Mouse (Mus musculus): ENCODE measurements at regions not wholly inside any gene's neighbourhood (a gene's known extent, or its start where the extent isn't known, plus 50 kb on each side); places are given as distances from the start of the nearest gene placed in this dataset.

- H3K27ac ChIP-seq: no peak overlapping the region
- no peak for ATAC-seq (ENCODE audit: insufficient number of reproducible peaks, insufficient read depth, low FRiP score, low TSS enrichment, low read depth)
- no peaks in the 10 kb centered on the region for H3K9me3 ChIP-seq
- H3K9ac ChIP-seq (replicated peaks): no peak overlapping the region
- 41% methylated on average over 13 of the region's 13 CpGs for WGBS
- H3K4me2 ChIP-seq: no peak overlapping the region
- H3K4me1 ChIP-seq (replicated peaks): no peaks in the 10 kb centered on the region
- no peaks in the 10 kb centered on the region for H3K36me3 ChIP-seq
- no peak overlapping the region for H3K4me3 ChIP-seq (replicated peaks)
- no peaks in the 10 kb centered on the region for H3K27me3 ChIP-seq
These were observed 365.9 kb downstream of the 1810013L24Rik start for GRCm38 (mm10) chr16:9195821-9196220.

- Histone ChIP-seq H3K4me1 (replicated peaks) (no peaks in the 10 kb centered on the region), H3K9me3 (no peaks in the 10 kb centered on the region), H3K27ac (no peak overlapping the region), H3K36me3 (no peaks in the 10 kb centered on the region), H3K9ac (replicated peaks) (no peak overlapping the region), H3K27me3 (no peaks in the 10 kb centered on the region), H3K4me2 (no peak overlapping the region), H3K4me3 (replicated peaks) (no peak overlapping the region)
- no peak for ATAC-seq (ENCODE audit: insufficient number of reproducible peaks, insufficient read depth, low FRiP score, low TSS enrichment, low read depth)
- 91% methylated on average over 1 of the region's 1 CpGs for WGBS
These were observed 369.1 kb downstream of the 1810013L24Rik start for GRCm38 (mm10) chr16:9198903-9199532.

GRCm38 (mm10) chr16:9208602-9209001, 378.7 kb downstream of the 1810013L24Rik start:
- ATAC-seq (ENCODE audit: insufficient number of reproducible peaks, insufficient read depth, low FRiP score, low TSS enrichment, low read depth): no peak
- H3K9me3 ChIP-seq: 0 out of 2 replicates have a peak, but pooled peaks cover 5% of the 10 kb centered on the region
- H3K4me1 ChIP-seq (replicated peaks): no peaks in the 10 kb centered on the region
- no peak overlapping the region for H3K4me3 ChIP-seq (replicated peaks)
- H3K9ac ChIP-seq (replicated peaks): no peak overlapping the region
- H3K36me3 ChIP-seq: no peaks in the 10 kb centered on the region
- no peak overlapping the region for H3K4me2 ChIP-seq
- no peak overlapping the region for H3K27ac ChIP-seq
- no peaks in the 10 kb centered on the region for H3K27me3 ChIP-seq
- WGBS: 89% methylated on average over 4 of the region's 4 CpGs

- no peaks in the 10 kb centered on the region for H3K27me3 ChIP-seq
- H3K9ac ChIP-seq (replicated peaks): no peak overlapping the region
- 0 out of 2 replicates have a peak, but pooled peaks cover 5% of the 10 kb centered on the region for H3K9me3 ChIP-seq
- no peak for ATAC-seq (ENCODE audit: insufficient number of reproducible peaks, insufficient read depth, low FRiP score, low TSS enrichment, low read depth)
- H3K36me3 ChIP-seq: no peaks in the 10 kb centered on the region
- WGBS: 69% methylated on average over 6 of the region's 6 CpGs
- H3K4me3 ChIP-seq (replicated peaks): no peak overlapping the region
- no peaks in the 10 kb centered on the region for H3K4me1 ChIP-seq (replicated peaks)
- H3K4me2 ChIP-seq: no peak overlapping the region
- no peak overlapping the region for H3K27ac ChIP-seq
These were observed 381.6 kb downstream of the 1810013L24Rik start for GRCm38 (mm10) chr16:9211485-9211884.

- Histone ChIP-seq H3K27me3 (no peaks in the 10 kb centered on the region), H3K9me3 (no peaks in the 10 kb centered on the region), H3K27ac (no peak overlapping the region), H3K9ac (replicated peaks) (no peak overlapping the region), H3K36me3 (no peaks in the 10 kb centered on the region), H3K4me3 (replicated peaks) (no peak overlapping the region), H3K4me2 (no peak overlapping the region), H3K4me1 (replicated peaks) (no peaks in the 10 kb centered on the region)
- 40% methylated on average over 1 of the region's 1 CpGs for WGBS
- no peak for ATAC-seq (ENCODE audit: insufficient number of reproducible peaks, insufficient read depth, low FRiP score, low TSS enrichment, low read depth)
These were observed 385.2 kb downstream of the 1810013L24Rik start for GRCm38 (mm10) chr16:9215131-9215530.

- no peak overlapping the region for H3K4me3 ChIP-seq (replicated peaks)
- no peak overlapping the region for H3K9ac ChIP-seq (replicated peaks)
- no peak for ATAC-seq (ENCODE audit: insufficient number of reproducible peaks, insufficient read depth, low FRiP score, low TSS enrichment, low read depth)
- H3K27ac ChIP-seq: no peak overlapping the region
- 84% methylated on average over 7 of the region's 7 CpGs for WGBS
- H3K36me3 ChIP-seq: no peaks in the 10 kb centered on the region
- H3K9me3 ChIP-seq: no peaks in the 10 kb centered on the region
- no peaks in the 10 kb centered on the region for H3K4me1 ChIP-seq (replicated peaks)
- H3K4me2 ChIP-seq: no peak overlapping the region
- no peaks in the 10 kb centered on the region for H3K27me3 ChIP-seq
These were observed 387.5 kb downstream of the 1810013L24Rik start for GRCm38 (mm10) chr16:9217361-9217760.

GRCm38 (mm10) chr16:9230178-9230577, 400.3 kb downstream of the 1810013L24Rik start:
- H3K4me1 ChIP-seq (replicated peaks): no peaks in the 10 kb centered on the region
- no peak overlapping the region for H3K27ac ChIP-seq
- H3K9ac ChIP-seq (replicated peaks): no peak overlapping the region
- H3K27me3 ChIP-seq: no peaks in the 10 kb centered on the region
- H3K9me3 ChIP-seq: no peaks in the 10 kb centered on the region
- H3K4me2 ChIP-seq: no peak overlapping the region
- ATAC-seq (ENCODE audit: insufficient number of reproducible peaks, insufficient read depth, low FRiP score, low TSS enrichment, low read depth): no peak
- H3K4me3 ChIP-seq (replicated peaks): no peak overlapping the region
- no peaks in the 10 kb centered on the region for H3K36me3 ChIP-seq

GRCm38 (mm10) chr16:9242099-9242498, 412.2 kb downstream of the 1810013L24Rik start:
- Histone ChIP-seq H3K9me3 (peaks cover 12% of the 10 kb centered on the region), H3K9ac (replicated peaks) (no peak overlapping the region), H3K4me1 (replicated peaks) (peaks cover 4% of the 10 kb centered on the region; the same call in 1 of the 2 replicates), H3K36me3 (no peaks in the 10 kb centered on the region), H3K4me3 (replicated peaks) (no peak overlapping the region), H3K27me3 (no peaks in the 10 kb centered on the region), H3K4me2 (no peak overlapping the region), H3K27ac (no peak overlapping the region)
- ATAC-seq (ENCODE audit: insufficient number of reproducible peaks, insufficient read depth, low FRiP score, low TSS enrichment, low read depth): no peak
- WGBS: 88% methylated on average over 4 of the region's 4 CpGs

GRCm38 (mm10) chr16:9247198-9247597, 417.3 kb downstream of the 1810013L24Rik start:
- Histone ChIP-seq H3K4me2 (no peak overlapping the region), H3K9ac (replicated peaks) (no peak overlapping the region), H3K4me3 (replicated peaks) (no peak overlapping the region), H3K27me3 (no peaks in the 10 kb centered on the region), H3K27ac (no peak overlapping the region), H3K9me3 (no peaks in the 10 kb centered on the region), H3K4me1 (replicated peaks) (peaks cover 9% of the 10 kb centered on the region; the same call in 1 of the 2 replicates), H3K36me3 (no peaks in the 10 kb centered on the region)
- WGBS: 29% methylated on average over 3 of the region's 3 CpGs
- peak; percentile 20; the same call in 1 of the 2 replicates for ATAC-seq (ENCODE audit: insufficient number of reproducible peaks, insufficient read depth, low FRiP score, low TSS enrichment, low read depth)

GRCm38 (mm10) chr16:9253054-9253453, 423.2 kb downstream of the 1810013L24Rik start:
- Histone ChIP-seq H3K9ac (replicated peaks) (no peak overlapping the region), H3K4me3 (replicated peaks) (no peak overlapping the region), H3K27ac (no peak overlapping the region), H3K27me3 (no peaks in the 10 kb centered on the region), H3K36me3 (no peaks in the 10 kb centered on the region), H3K9me3 (no peaks in the 10 kb centered on the region), H3K4me2 (no peak overlapping the region), H3K4me1 (replicated peaks) (0 out of 2 replicates have a peak, but pooled peaks cover 3% of the 10 kb centered on the region)
- ATAC-seq (ENCODE audit: insufficient number of reproducible peaks, insufficient read depth, low FRiP score, low TSS enrichment, low read depth): no peak
- 79% methylated on average over 1 of the region's 1 CpGs for WGBS

GRCm38 (mm10) chr16:9255351-9255750, 425.5 kb downstream of the 1810013L24Rik start:
- WGBS: 43% methylated on average over 3 of the region's 3 CpGs

GRCm38 (mm10) chr16:9260966-9261365, 431.1 kb downstream of the 1810013L24Rik start:
- 87% methylated on average over 3 of the region's 3 CpGs for WGBS
- Histone ChIP-seq H3K36me3 (no peaks in the 10 kb centered on the region), H3K4me3 (replicated peaks) (no peak overlapping the region), H3K27me3 (no peaks in the 10 kb centered on the region), H3K4me1 (replicated peaks) (no peaks in the 10 kb centered on the region), H3K4me2 (no peak overlapping the region), H3K9me3 (no peaks in the 10 kb centered on the region), H3K27ac (no peak overlapping the region), H3K9ac (replicated peaks) (no peak overlapping the region)
- no peak for ATAC-seq (ENCODE audit: insufficient number of reproducible peaks, insufficient read depth, low FRiP score, low TSS enrichment, low read depth)

More at GRCm38 (mm10) chr16:9255351-9255750, 425.5 kb downstream of the 1810013L24Rik start:
- no peaks in the 10 kb centered on the region for H3K36me3 ChIP-seq
- H3K4me2 ChIP-seq: no peak overlapping the region
- H3K4me1 ChIP-seq (replicated peaks): 0 out of 2 replicates have a peak, but pooled peaks cover 3% of the 10 kb centered on the region
- no peak overlapping the region for H3K27ac ChIP-seq
- no peaks in the 10 kb centered on the region for H3K27me3 ChIP-seq
- no peak overlapping the region for H3K4me3 ChIP-seq (replicated peaks)
- H3K9ac ChIP-seq (replicated peaks): no peak overlapping the region
- no peak for ATAC-seq (ENCODE audit: insufficient number of reproducible peaks, insufficient read depth, low FRiP score, low TSS enrichment, low read depth)
- no peaks in the 10 kb centered on the region for H3K9me3 ChIP-seq

Data from limb, embryonic 12.5 days (tissue).